Mouse (Mus musculus): ENCODE results near the gene Limch1. TPM values are rescaled to one million over a fixed set of nuclear protein-coding genes. Genes with fewer than 3 reads are reported as not detected.

Gene Limch1
- polyA plus RNA-seq, 1 experiment from 2014 or later: 1.5 TPM

- Histone ChIP-seq H3K36me3 (ENCODE audit: control insufficient read depth, insufficient read depth) (no peaks in the 10 kb centered on the region), H3K9me3 (replicated peaks; ENCODE audit: control insufficient read depth, low read length) (no peaks in the 10 kb centered on the region), H3K4me3 (ENCODE audit: low read depth, low read length) (no peak overlapping the region), H3K27me3 (ENCODE audit: control insufficient read depth, insufficient read depth, low read depth, low read length) (no peaks in the 10 kb centered on the region), H3K4me1 (ENCODE audit: control insufficient read depth, low read depth, low read length) (no peaks in the 10 kb centered on the region), H3K9ac (ENCODE audit: low read depth, low read length) (no peak overlapping the region), H3K4me2 (ENCODE audit: low read depth, low read length) (no peak overlapping the region), H3K27ac (ENCODE audit: low read length) (no peak overlapping the region)
- no peak for ATAC-seq (ENCODE audit: low read depth)
- WGBS (ENCODE audit: insufficient replicate concordance): 52% methylated on average over 4 of the region's 4 CpGs
Measured at GRCm38 (mm10) chr5:66825586-66825985, 80.0 kb downstream of the Limch1 start.

GRCm38 (mm10) chr5:66826844-66827243 lies 81.2 kb downstream of the Limch1 start:
- Histone ChIP-seq H3K9ac (ENCODE audit: low read depth, low read length) (no peak overlapping the region), H3K27ac (ENCODE audit: low read length) (no peak overlapping the region), H3K27me3 (ENCODE audit: control insufficient read depth, insufficient read depth, low read depth, low read length) (no peaks in the 10 kb centered on the region), H3K4me1 (ENCODE audit: control insufficient read depth, low read depth, low read length) (no peaks in the 10 kb centered on the region), H3K9me3 (replicated peaks; ENCODE audit: control insufficient read depth, low read length) (no peaks in the 10 kb centered on the region), H3K4me3 (ENCODE audit: low read depth, low read length) (no peak overlapping the region), H3K36me3 (ENCODE audit: control insufficient read depth, insufficient read depth) (no peaks in the 10 kb centered on the region), H3K4me2 (ENCODE audit: low read depth, low read length) (no peak overlapping the region)
- ATAC-seq (ENCODE audit: low read depth): no peak
- 65% methylated on average over 8 of the region's 8 CpGs for WGBS (ENCODE audit: insufficient replicate concordance)

GRCm38 (mm10) chr5:66829505-66829904 lies 83.9 kb downstream of the Limch1 start:
- Histone ChIP-seq H3K9ac (ENCODE audit: low read depth, low read length) (no peak overlapping the region), H3K27ac (ENCODE audit: low read length) (no peak overlapping the region), H3K9me3 (replicated peaks; ENCODE audit: control insufficient read depth, low read length) (no peaks in the 10 kb centered on the region), H3K27me3 (ENCODE audit: control insufficient read depth, insufficient read depth, low read depth, low read length) (no peaks in the 10 kb centered on the region), H3K36me3 (ENCODE audit: control insufficient read depth, insufficient read depth) (no peaks in the 10 kb centered on the region), H3K4me1 (ENCODE audit: control insufficient read depth, low read depth, low read length) (no peaks in the 10 kb centered on the region), H3K4me3 (ENCODE audit: low read depth, low read length) (no peak overlapping the region), H3K4me2 (ENCODE audit: low read depth, low read length) (no peak overlapping the region)
- 57% methylated on average over 5 of the region's 5 CpGs for WGBS (ENCODE audit: insufficient replicate concordance)
- ATAC-seq (ENCODE audit: low read depth): no peak

- H3K36me3 ChIP-seq (ENCODE audit: control insufficient read depth, insufficient read depth): no peaks in the 10 kb centered on the region
- H3K27ac ChIP-seq (ENCODE audit: low read length): no peak overlapping the region
- H3K4me1 ChIP-seq (ENCODE audit: control insufficient read depth, low read depth, low read length): no peaks in the 10 kb centered on the region
- ATAC-seq (ENCODE audit: low read depth): no peak
- H3K4me3 ChIP-seq (ENCODE audit: low read depth, low read length): no peak overlapping the region
- WGBS (ENCODE audit: insufficient replicate concordance): 83% methylated on average over 10 of the region's 10 CpGs
- no peak overlapping the region for H3K4me2 ChIP-seq (ENCODE audit: low read depth, low read length)
- no peaks in the 10 kb centered on the region for H3K9me3 ChIP-seq (replicated peaks; ENCODE audit: control insufficient read depth, low read length)
- H3K9ac ChIP-seq (ENCODE audit: low read depth, low read length): no peak overlapping the region
- H3K27me3 ChIP-seq (ENCODE audit: control insufficient read depth, insufficient read depth, low read depth, low read length): no peaks in the 10 kb centered on the region
Measured at GRCm38 (mm10) chr5:66830206-66830605, 84.6 kb downstream of the Limch1 start.

GRCm38 (mm10) chr5:66834756-66835155 lies 89.1 kb downstream of the Limch1 start:
- Histone ChIP-seq H3K4me1 (ENCODE audit: control insufficient read depth, low read depth, low read length) (no peaks in the 10 kb centered on the region), H3K27ac (ENCODE audit: low read length) (no peak overlapping the region), H3K9me3 (replicated peaks; ENCODE audit: control insufficient read depth, low read length) (no peaks in the 10 kb centered on the region), H3K36me3 (ENCODE audit: control insufficient read depth, insufficient read depth) (no peaks in the 10 kb centered on the region), H3K4me2 (ENCODE audit: low read depth, low read length) (no peak overlapping the region), H3K4me3 (ENCODE audit: low read depth, low read length) (no peak overlapping the region), H3K9ac (ENCODE audit: low read depth, low read length) (no peak overlapping the region), H3K27me3 (ENCODE audit: control insufficient read depth, insufficient read depth, low read depth, low read length) (no peaks in the 10 kb centered on the region)
- 53% methylated on average over 6 of the region's 6 CpGs for WGBS (ENCODE audit: insufficient replicate concordance)
- ATAC-seq (ENCODE audit: low read depth): no peak

GRCm38 (mm10) chr5:66836892-66837291 lies 91.3 kb downstream of the Limch1 start:
- H3K9ac ChIP-seq (ENCODE audit: low read depth, low read length): no peak overlapping the region
- no peak for ATAC-seq (ENCODE audit: low read depth)
- no peak overlapping the region for H3K27ac ChIP-seq (ENCODE audit: low read length)
- no peak overlapping the region for H3K4me3 ChIP-seq (ENCODE audit: low read depth, low read length)
- H3K27me3 ChIP-seq (ENCODE audit: control insufficient read depth, insufficient read depth, low read depth, low read length): no peaks in the 10 kb centered on the region
- 61% methylated on average over 4 of the region's 4 CpGs for WGBS (ENCODE audit: insufficient replicate concordance)
- no peaks in the 10 kb centered on the region for H3K4me1 ChIP-seq (ENCODE audit: control insufficient read depth, low read depth, low read length)
- H3K9me3 ChIP-seq (replicated peaks; ENCODE audit: control insufficient read depth, low read length): no peaks in the 10 kb centered on the region
- no peaks in the 10 kb centered on the region for H3K36me3 ChIP-seq (ENCODE audit: control insufficient read depth, insufficient read depth)
- H3K4me2 ChIP-seq (ENCODE audit: low read depth, low read length): no peak overlapping the region

- ATAC-seq (ENCODE audit: low read depth): no peak
- H3K4me3 ChIP-seq (ENCODE audit: low read depth, low read length): no peak overlapping the region
- 65% methylated on average over 2 of the region's 2 CpGs for WGBS (ENCODE audit: insufficient replicate concordance)
- H3K27me3 ChIP-seq (ENCODE audit: control insufficient read depth, insufficient read depth, low read depth, low read length): no peaks in the 10 kb centered on the region
- H3K4me1 ChIP-seq (ENCODE audit: control insufficient read depth, low read depth, low read length): no peaks in the 10 kb centered on the region
- no peak overlapping the region for H3K27ac ChIP-seq (ENCODE audit: low read length)
- H3K9ac ChIP-seq (ENCODE audit: low read depth, low read length): no peak overlapping the region
- no peaks in the 10 kb centered on the region for H3K36me3 ChIP-seq (ENCODE audit: control insufficient read depth, insufficient read depth)
- H3K9me3 ChIP-seq (replicated peaks; ENCODE audit: control insufficient read depth, low read length): no peaks in the 10 kb centered on the region
- no peak overlapping the region for H3K4me2 ChIP-seq (ENCODE audit: low read depth, low read length)
Measured at GRCm38 (mm10) chr5:66841971-66842370, 96.3 kb downstream of the Limch1 start.

GRCm38 (mm10) chr5:66842776-66843175 lies 97.1 kb downstream of the Limch1 start:
- Histone ChIP-seq H3K4me3 (ENCODE audit: low read depth, low read length) (no peak overlapping the region), H3K9ac (ENCODE audit: low read depth, low read length) (no peak overlapping the region), H3K27me3 (ENCODE audit: control insufficient read depth, insufficient read depth, low read depth, low read length) (no peaks in the 10 kb centered on the region), H3K4me2 (ENCODE audit: low read depth, low read length) (no peak overlapping the region), H3K27ac (ENCODE audit: low read length) (no peak overlapping the region), H3K9me3 (replicated peaks; ENCODE audit: control insufficient read depth, low read length) (no peaks in the 10 kb centered on the region), H3K36me3 (ENCODE audit: control insufficient read depth, insufficient read depth) (no peaks in the 10 kb centered on the region), H3K4me1 (ENCODE audit: control insufficient read depth, low read depth, low read length) (no peaks in the 10 kb centered on the region)
- no peak for ATAC-seq (ENCODE audit: low read depth)
- WGBS (ENCODE audit: insufficient replicate concordance): 66% methylated on average over 5 of the region's 5 CpGs

- WGBS (ENCODE audit: insufficient replicate concordance): 34% methylated on average over 7 of the region's 7 CpGs
- Histone ChIP-seq H3K4me2 (ENCODE audit: low read depth, low read length) (no peak overlapping the region), H3K27me3 (ENCODE audit: control insufficient read depth, insufficient read depth, low read depth, low read length) (no peaks in the 10 kb centered on the region)
Measured at GRCm38 (mm10) chr5:66848136-66848535, 102.5 kb downstream of the Limch1 start.

GRCm38 (mm10) chr5:66849148-66849547 lies 103.5 kb downstream of the Limch1 start:
- Histone ChIP-seq H3K27ac (ENCODE audit: low read length) (no peak overlapping the region), H3K4me2 (ENCODE audit: low read depth, low read length) (no peak overlapping the region), H3K4me1 (ENCODE audit: control insufficient read depth, low read depth, low read length) (no peaks in the 10 kb centered on the region), H3K36me3 (ENCODE audit: control insufficient read depth, insufficient read depth) (no peaks in the 10 kb centered on the region), H3K9me3 (replicated peaks; ENCODE audit: control insufficient read depth, low read length) (no peaks in the 10 kb centered on the region), H3K27me3 (ENCODE audit: control insufficient read depth, insufficient read depth, low read depth, low read length) (no peaks in the 10 kb centered on the region), H3K4me3 (ENCODE audit: low read depth, low read length) (no peak overlapping the region), H3K9ac (ENCODE audit: low read depth, low read length) (no peak overlapping the region)
- WGBS (ENCODE audit: insufficient replicate concordance): 50% methylated on average over 4 of the region's 4 CpGs
- no peak for ATAC-seq (ENCODE audit: low read depth)

More at GRCm38 (mm10) chr5:66848136-66848535, 102.5 kb downstream of the Limch1 start:
- Histone ChIP-seq H3K9me3 (replicated peaks; ENCODE audit: control insufficient read depth, low read length) (no peaks in the 10 kb centered on the region), H3K4me1 (ENCODE audit: control insufficient read depth, low read depth, low read length) (no peaks in the 10 kb centered on the region), H3K4me3 (ENCODE audit: low read depth, low read length) (no peak overlapping the region), H3K9ac (ENCODE audit: low read depth, low read length) (no peak overlapping the region), H3K27ac (ENCODE audit: low read length) (no peak overlapping the region), H3K36me3 (ENCODE audit: control insufficient read depth, insufficient read depth) (no peaks in the 10 kb centered on the region)
- no peak for ATAC-seq (ENCODE audit: low read depth)
